Mouse (Mus musculus) CH12.LX (cell line): ENCODE measurements around the gene Rpl36a. TPM values are rescaled to one million over a fixed set of nuclear protein-coding genes. Genes with fewer than 3 reads are reported as not detected.
A peak's percentile ranks its signal among the peaks of the same experiment; 100 is the strongest.

Source experiments
- DNase-seq: peaks from one replicate; pipeline ENCODE4 v3.0.0-alpha.2; 2013; ENCODE audit errors: extremely low read depth
- H3K27ac ChIP-seq: 2 replicates; pipeline ENCODE4 v1.5.1; 2012; ENCODE audit warnings: low read depth, mild to moderate bottlenecking, control low read depth, moderate library complexity; ENCODE audit not compliant: insufficient read depth
- H3K27me3 ChIP-seq: replicated peaks from 2 replicates; pipeline ENCODE3; 2012; ENCODE audit warnings: inconsistent platforms
- H3K36me3 ChIP-seq, 2 experiments: replicated peaks in 1 of 2; 2 replicates each; pipeline versions ENCODE3 to v1.6.1; 2012; ENCODE audit warnings: inconsistent platforms in 1 of 2, low read length in 1 of 2, mild to moderate bottlenecking in 1 of 2, mixed read lengths in 1 of 2, moderate library complexity in 1 of 2; ENCODE audit not compliant: control insufficient read depth in 1 of 2, insufficient read depth in 1 of 2
- H3K4me1 ChIP-seq, 2 experiments: 2 replicates each; pipeline ENCODE4 v1.6.1; 2012; ENCODE audit warnings: inconsistent platforms in 1 of 2, moderate library complexity in 1 of 2; ENCODE audit not compliant: insufficient read depth in 2 of 2, control insufficient read depth in 1 of 2
- H3K4me2 ChIP-seq: 2 replicates; pipeline ENCODE4 v1.6.1; 2012; ENCODE audit warnings: low read depth, mild to moderate bottlenecking, control low read depth; ENCODE audit not compliant: poor library complexity, insufficient read depth, severe bottlenecking
- H3K4me3 ChIP-seq, 3 experiments: fragments of 150-350 bp in 1 of 3; sonication (generic) in 1 of 3; replicated peaks in 1 of 3; 2 replicates each; pipeline versions ENCODE3 to v1.5.1; 2011 to 2012; ENCODE audit warnings: low read depth in 2 of 3, low read length in 2 of 3, mild to moderate bottlenecking in 2 of 3, moderate library complexity in 2 of 3, control low read depth in 1 of 3, improper control_type of control experiment in 1 of 3, inconsistent platforms in 1 of 3, mixed read lengths in 1 of 3; ENCODE audit not compliant: poor library complexity in 1 of 3
- H3K79me2 ChIP-seq: replicated peaks from 2 replicates; pipeline ENCODE4 v1.6.1; 2012; ENCODE audit warnings: mild to moderate bottlenecking, moderate library complexity; ENCODE audit not compliant: control insufficient read depth, poor library complexity, insufficient read depth, severe bottlenecking; ENCODE audit errors: extremely low read depth
- H3K9ac ChIP-seq: 2 replicates; pipeline ENCODE4 v1.6.1; 2012; ENCODE audit warnings: low read depth, mild to moderate bottlenecking, control low read depth, moderate library complexity; ENCODE audit not compliant: insufficient read depth
- H3K9me3 ChIP-seq: replicated peaks from 2 replicates; pipeline ENCODE3; 2012; ENCODE audit warnings: low read length, inconsistent platforms, mixed read lengths
- BHLHE40 ChIP-seq: IDR thresholded peaks from 2 replicates; pipeline ENCODE4 v1.6.1; 2011; ENCODE audit warnings: mild to moderate bottlenecking, low read depth, low read length, improper control_type of control experiment
- CHD1 ChIP-seq: IDR thresholded peaks from 2 replicates; pipeline ENCODE4 v1.6.1; 2012; ENCODE audit warnings: low read depth, low read length, improper control_type of control experiment, inconsistent platforms
- CHD2 ChIP-seq: IDR thresholded peaks from 2 replicates; pipeline ENCODE4 v1.6.1; 2011; ENCODE audit warnings: low read length, improper control_type of control experiment
- CTCF ChIP-seq, 2 experiments: IDR thresholded peaks in 1 of 2; conservative IDR thresholded peaks in 1 of 2; 2 replicates each; pipeline ENCODE4 v1.5.1; 2011 to 2012; ENCODE audit warnings: low read depth in 2 of 2, low read length in 2 of 2, improper control_type of control experiment in 1 of 2, inconsistent platforms in 1 of 2, mild to moderate bottlenecking in 1 of 2, moderate library complexity in 1 of 2
- E2F4 ChIP-seq: IDR thresholded peaks from 2 replicates; pipeline ENCODE4 v1.6.1; 2011; ENCODE audit warnings: low read depth, low read length, improper control_type of control experiment; ENCODE audit not compliant: insufficient replicate concordance
- ELF1 ChIP-seq: IDR thresholded peaks from 2 replicates; pipeline ENCODE4 v1.6.1; 2014; ENCODE audit warnings: low read depth, mild to moderate bottlenecking, inconsistent platforms, low read length, improper control_type of control experiment
- EP300 ChIP-seq: IDR thresholded peaks from 2 replicates; pipeline ENCODE4 v1.6.1; 2011; ENCODE audit warnings: low read length, improper control_type of control experiment
- ETS1 ChIP-seq: conservative IDR thresholded peaks from 2 replicates; pipeline ENCODE4 v1.6.1; 2012; ENCODE audit warnings: low read depth, mild to moderate bottlenecking, inconsistent platforms, low read length, improper control_type of control experiment, moderate library complexity
- GABPA ChIP-seq: IDR thresholded peaks from 2 replicates; pipeline ENCODE4 v1.6.1; 2012; ENCODE audit warnings: low read depth, low read length, improper control_type of control experiment, inconsistent platforms; ENCODE audit not compliant: insufficient replicate concordance
- HCFC1 ChIP-seq: IDR thresholded peaks from 2 replicates; pipeline ENCODE4 v1.6.1; 2012; ENCODE audit warnings: low read depth, mild to moderate bottlenecking, inconsistent platforms, low read length, improper control_type of control experiment
- IRF4 ChIP-seq: IDR thresholded peaks from 2 replicates; pipeline ENCODE4 v1.6.1; 2014; ENCODE audit warnings: low read depth, mild to moderate bottlenecking, inconsistent platforms, low read length, improper control_type of control experiment
- JUN ChIP-seq: IDR thresholded peaks from 2 replicates; pipeline ENCODE4 v1.6.1; 2011; ENCODE audit warnings: low read depth, mild to moderate bottlenecking, low read length, improper control_type of control experiment, moderate library complexity; ENCODE audit not compliant: insufficient read depth
- JUND ChIP-seq: conservative IDR thresholded peaks from 2 replicates; pipeline ENCODE4 v1.6.1; 2011; ENCODE audit warnings: low read depth, low read length, improper control_type of control experiment
- KAT2A ChIP-seq: IDR thresholded peaks from 2 replicates; pipeline ENCODE4 v1.6.1; 2012; ENCODE audit warnings: low read length, improper control_type of control experiment, inconsistent platforms; ENCODE audit not compliant: insufficient replicate concordance
- MAFK ChIP-seq: IDR thresholded peaks from 2 replicates; pipeline ENCODE4 v1.6.1; 2011; ENCODE audit warnings: low read length, improper control_type of control experiment; ENCODE audit not compliant: insufficient replicate concordance
- MAX ChIP-seq: IDR thresholded peaks from 2 replicates; pipeline ENCODE4 v1.6.1; 2011; ENCODE audit warnings: low read length, improper control_type of control experiment
- MAZ ChIP-seq: IDR thresholded peaks from 2 replicates; pipeline ENCODE4 v1.6.1; 2012; ENCODE audit warnings: low read depth, mild to moderate bottlenecking, inconsistent platforms, low read length, improper control_type of control experiment, moderate library complexity
- MEF2A ChIP-seq: IDR thresholded peaks from 2 replicates; pipeline ENCODE4 v1.6.1; 2014; ENCODE audit warnings: low read depth, mild to moderate bottlenecking, inconsistent platforms, low read length, improper control_type of control experiment, borderline replicate concordance
- MXI1 ChIP-seq: IDR thresholded peaks from 2 replicates; pipeline ENCODE4 v1.6.1; 2011; ENCODE audit warnings: mild to moderate bottlenecking, low read depth, low read length, improper control_type of control experiment
- MYC ChIP-seq: IDR thresholded peaks from 2 replicates; pipeline ENCODE4 v1.6.1; 2011; ENCODE audit warnings: low read depth, mild to moderate bottlenecking, improper control_type of control experiment, low read length
- NELFE ChIP-seq: IDR thresholded peaks from 2 replicates; pipeline ENCODE4 v1.6.1; 2011; ENCODE audit warnings: low read depth, low read length, improper control_type of control experiment
- NRF1 ChIP-seq: IDR thresholded peaks from 2 replicates; pipeline ENCODE4 v1.6.1; 2014; ENCODE audit warnings: low read depth, mild to moderate bottlenecking, inconsistent platforms, low read length, improper control_type of control experiment, moderate library complexity
- PAX5 ChIP-seq: IDR thresholded peaks from 2 replicates; pipeline ENCODE4 v1.6.1; 2012; ENCODE audit warnings: low read length, inconsistent platforms, mixed read lengths
- POLR2A ChIP-seq: IDR thresholded peaks from 2 replicates; pipeline ENCODE4 v1.6.1; 2011; ENCODE audit warnings: low read depth, mild to moderate bottlenecking, improper control_type of control experiment, low read length
- POLR2AphosphoS2 ChIP-seq: IDR thresholded peaks from 2 replicates; pipeline ENCODE4 v1.6.1; 2011; ENCODE audit warnings: low read depth, low read length, improper control_type of control experiment
- RAD21 ChIP-seq: IDR thresholded peaks from 2 replicates; pipeline ENCODE4 v1.6.1; 2011; ENCODE audit warnings: low read depth, mild to moderate bottlenecking, low read length, improper control_type of control experiment, moderate library complexity
- RCOR1 ChIP-seq: conservative IDR thresholded peaks from 2 replicates; pipeline ENCODE4 v1.6.1; 2012; ENCODE audit warnings: low read depth, mild to moderate bottlenecking, inconsistent platforms, low read length, improper control_type of control experiment
- SIN3A ChIP-seq: IDR thresholded peaks from 2 replicates; pipeline ENCODE4 v1.6.1; 2012; ENCODE audit warnings: low read length, improper control_type of control experiment, inconsistent platforms
- SMC3 ChIP-seq: IDR thresholded peaks from 2 replicates; pipeline ENCODE4 v1.6.1; 2011; ENCODE audit warnings: low read depth, low read length, improper control_type of control experiment
- TBP ChIP-seq: conservative IDR thresholded peaks from 2 replicates; pipeline ENCODE4 v1.6.1; 2011; ENCODE audit warnings: low read depth, low read length, improper control_type of control experiment
- TCF12 ChIP-seq: IDR thresholded peaks from 2 replicates; pipeline ENCODE4 v1.6.1; 2014; ENCODE audit warnings: low read depth, mild to moderate bottlenecking, inconsistent platforms, low read length, improper control_type of control experiment
- UBTF ChIP-seq: IDR thresholded peaks from 2 replicates; pipeline ENCODE4 v1.6.1; 2012; ENCODE audit warnings: low read depth, mild to moderate bottlenecking, inconsistent platforms, low read length, improper control_type of control experiment, moderate library complexity
- USF1 ChIP-seq: IDR thresholded peaks from 2 replicates; pipeline ENCODE4 v1.6.1; 2014; ENCODE audit warnings: low read depth, mild to moderate bottlenecking, inconsistent platforms, low read length, improper control_type of control experiment
- USF2 ChIP-seq: conservative IDR thresholded peaks from 2 replicates; pipeline ENCODE4 v1.6.1; 2011; ENCODE audit warnings: low read depth, low read length, improper control_type of control experiment
- ZC3H11A ChIP-seq: IDR thresholded peaks from 2 replicates; pipeline ENCODE4 v1.6.1; 2012; ENCODE audit warnings: low read depth, mild to moderate bottlenecking, inconsistent platforms, low read length, improper control_type of control experiment
- ZKSCAN1 ChIP-seq: IDR thresholded peaks from 2 replicates; pipeline ENCODE4 v1.6.1; 2012; ENCODE audit warnings: low read depth, inconsistent platforms, low read length, improper control_type of control experiment, borderline replicate concordance
- ZMIZ1 ChIP-seq: IDR thresholded peaks from 2 replicates; pipeline ENCODE4 v1.6.1; 2012; ENCODE audit warnings: low read depth, mild to moderate bottlenecking, inconsistent platforms, low read length, improper control_type of control experiment
- ZNF384 ChIP-seq: IDR thresholded peaks from 2 replicates; pipeline ENCODE4 v1.6.1; 2012; ENCODE audit warnings: low read depth, low read length, improper control_type of control experiment, inconsistent platforms
- dilution Hi-C: fragments of 300-500 bp; cut with MboI; formaldehyde crosslinking; loops from 2 replicates; pipeline ENCODE4 v1.14.3; 2020; ENCODE audit warnings: low sequenced_read_pairs; ENCODE audit not compliant: extremely low pct_unique_long_range_greater_than_20kb, extremely low pct_ligation_motif_present
- in situ Hi-C: fragments of 300-500 bp; cut with MboI; formaldehyde crosslinking; loops from 3 replicates; pipeline ENCODE4 v1.14.3; 2019; ENCODE audit warnings: low sequenced_read_pairs, low pct_ligation_motif_present, low pct_unique_long_range_greater_than_20kb, mixed read lengths
- polyA plus RNA-seq: library from polyadenylated mRNA; unstranded; fragments of >175 nt; gene quantifications from 2 replicates; pipeline ENCODE4 v1.2.1, GENCODE M21; 2012; ENCODE audit warnings: low read depth; ENCODE audit not compliant: insufficient read length
- total RNA-seq, 2 experiments: library from RNA; depleted of rRNA; stranded (reverse); fragments of 300-350 nt in 1 of 2; fragments of >200 nt in 1 of 2; gene quantifications; 2 replicates each; pipeline ENCODE4 v1.2.3; 2012 to 2014

Gene Rpl36a
- total RNA-seq (2012; rRNA removed) (2,800 and 2,905 TPM in 2 replicates), total RNA-seq (2014; rRNA removed) (2,352 and 2,700 TPM in 2 replicates), polyA plus RNA-seq (869 and 1,197 TPM in 2 replicates)

DNA sequence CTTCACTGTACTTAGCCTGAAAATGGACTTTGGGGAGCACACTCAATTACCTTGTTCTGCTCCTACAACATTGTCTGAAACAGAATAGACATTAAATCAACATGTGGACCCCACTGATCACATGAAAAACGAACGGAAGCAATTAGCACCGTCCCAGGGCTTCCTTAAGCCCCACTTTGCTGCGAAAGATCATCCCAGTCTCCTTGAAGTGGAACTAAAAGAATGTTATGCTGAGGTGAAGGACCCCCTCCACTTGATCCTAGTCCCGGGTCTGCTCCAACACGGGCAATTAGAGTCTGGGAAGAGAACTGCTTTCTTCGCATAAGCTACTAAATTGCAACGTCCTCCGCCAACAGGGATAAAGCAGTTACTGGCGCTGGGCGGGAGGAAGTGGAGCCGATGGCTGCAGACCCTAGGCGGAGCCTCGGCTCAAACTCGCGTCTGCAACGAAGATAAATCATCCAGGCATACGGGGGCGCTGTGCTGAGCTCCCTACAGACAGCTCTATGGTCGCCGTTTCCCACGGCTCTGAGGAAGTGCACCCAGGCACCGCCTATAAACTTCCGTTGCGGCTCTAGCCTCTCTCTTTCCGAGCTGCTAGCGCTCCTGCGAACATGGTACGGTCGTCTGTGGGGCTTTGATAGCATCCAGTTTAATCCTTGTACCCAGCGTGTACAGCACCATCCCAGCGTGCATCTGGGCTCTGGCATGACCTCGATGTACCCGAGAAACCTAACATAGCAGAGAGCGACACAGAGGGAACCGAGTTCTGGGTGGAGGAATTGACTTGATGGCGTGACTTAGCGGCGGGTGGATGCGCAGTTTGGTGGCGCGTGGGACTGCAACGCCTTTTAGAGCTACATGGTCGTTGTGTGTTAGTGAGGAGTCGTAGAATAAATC, at the start of gene Rpl36a:
TSS of gene Rpl36a (plus strand) at position 552 of the 900 bp plus-strand sequence.
- Histone ChIP-seq H3K9ac (peak within 1 kb of the TSS; percentile 90), H3K36me3 (peaks cover 13 to 14% of the 10 kb centered on the region in 2 experiments), H3K4me2 (peak within 1 kb of the TSS; percentile 78), H3K9me3 (no peaks in the 10 kb centered on the region), H3K79me2 (peaks cover 37% of the 10 kb centered on the region), H3K27ac (peak within 1 kb of the TSS; percentile 85)
- TF ChIP-seq NELFE (peak; percentile 99), TCF12 (peak; percentile 91), ELF1 (peak; percentile 80), RAD21 (no peak), ZNF384 (no peak), UBTF (no peak), SMC3 (no peak), NRF1 (no peak; the same call in 1 of the 2 replicates), PAX5 (no peak), HCFC1 (peak; percentile 85), TBP (peak; percentile 97), MAX (peak; percentile 91), RCOR1 (no peak), CHD1 (no peak; the same call in 1 of the 2 replicates), ZC3H11A (no peak), POLR2AphosphoS2 (peak; percentile 86; the same call in 1 of the 2 replicates), ZKSCAN1 (no peak), MAZ (no peak), USF1 (no peak), BHLHE40 (no peak), POLR2A (peak; percentile 99), EP300 (no peak), IRF4 (no peak), JUND (no peak), MYC (peak; percentile 98), MXI1 (peak; percentile 77), MEF2A (peak; percentile 45; the same call in 1 of the 2 replicates), E2F4 (no peak), ETS1 (no peak; the same call in 1 of the 2 replicates), KAT2A (peak; percentile 70; the same call in 1 of the 2 replicates), SIN3A (peak; percentile 39; the same call in 1 of the 2 replicates), ZMIZ1 (peak; percentile 94), USF2 (no peak), CHD2 (no peak), JUN (no peak), CTCF (conservative IDR thresholded peaks at IDR 0.05 in 1 of 2, IDR thresholded peaks at IDR 0.05 in 1 of 2; ENCODE audit: low read depth in 2 of 2, low read length in 2 of 2) (peak; percentile 25 to 68; a peak in 3 of 4 replicates), MAFK (no peak), GABPA (peak; percentile 58; the same call in 1 of the 2 replicates)
- TF ChIP-seq, all 38 proteins: peak for 16
- Histone ChIP-seq H3K4me1 (peaks cover 0 to 7% of the 10 kb centered on the region in 2 experiments; a peak in 1 of 4 replicates), H3K27me3 (no peaks in the 10 kb centered on the region), H3K4me3 (peak within 1 kb of the TSS; percentile 72 to 91 (median 80))
- peak; percentile 89 for DNase-seq
- dilution Hi-C loops (no loop called here), in situ Hi-C loops (no loop called here)
